Mouse (Mus musculus): ENCODE results near the gene Lrrc1.

Gene Lrrc1

GRCm38 (mm10) chr9:77502171-77502547, 42.5 kb downstream of the Lrrc1 start:
- DNase-seq (ENCODE audit: low spot score in 2 of 2), result no peak

- DNase-seq (ENCODE audit: low spot score in 2 of 2), result no peak
Measured at GRCm38 (mm10) chr9:77499084-77499483, 45.6 kb downstream of the Lrrc1 start.

- DNase-seq (ENCODE audit: low spot score in 2 of 2), result no peak
Measured at GRCm38 (mm10) chr9:77498406-77498805, 46.3 kb downstream of the Lrrc1 start.

- no peak for DNase-seq (ENCODE audit: low spot score in 2 of 2)
Measured at GRCm38 (mm10) chr9:77497173-77497572, 47.5 kb downstream of the Lrrc1 start.

- no peak for DNase-seq (ENCODE audit: low spot score in 2 of 2)
Measured at GRCm38 (mm10) chr9:77496540-77497062, 48.1 kb downstream of the Lrrc1 start.

- no peak for DNase-seq (ENCODE audit: low spot score in 2 of 2)
Measured at GRCm38 (mm10) chr9:77494307-77494706, 50.4 kb downstream of the Lrrc1 start.

- no peak for DNase-seq (ENCODE audit: low spot score in 2 of 2)
Measured at GRCm38 (mm10) chr9:77488611-77489010, 56.1 kb downstream of the Lrrc1 start.

GRCm38 (mm10) chr9:77487427-77487826, 57.2 kb downstream of the Lrrc1 start:
- DNase-seq (ENCODE audit: low spot score in 2 of 2), result no peak

GRCm38 (mm10) chr9:77485915-77486314, 58.8 kb downstream of the Lrrc1 start:
- no peak for DNase-seq (ENCODE audit: low spot score in 2 of 2)

- DNase-seq (ENCODE audit: low spot score in 2 of 2), result no peak
Measured at GRCm38 (mm10) chr9:77484751-77485150, 59.9 kb downstream of the Lrrc1 start.

- no peak for DNase-seq (ENCODE audit: low spot score in 2 of 2)
Measured at GRCm38 (mm10) chr9:77483559-77483958, 61.1 kb downstream of the Lrrc1 start.

- DNase-seq (ENCODE audit: low spot score in 2 of 2), result no peak
Measured at GRCm38 (mm10) chr9:77482281-77482680, 62.4 kb downstream of the Lrrc1 start.

- no peak for DNase-seq (ENCODE audit: low spot score in 2 of 2)
Measured at GRCm38 (mm10) chr9:77481380-77481779, 63.3 kb downstream of the Lrrc1 start.

- no peak for DNase-seq (ENCODE audit: low spot score in 2 of 2)
Measured at GRCm38 (mm10) chr9:77480574-77481319, 63.9 kb downstream of the Lrrc1 start.

GRCm38 (mm10) chr9:77480001-77480400, 64.7 kb downstream of the Lrrc1 start:
- DNase-seq (ENCODE audit: low spot score in 2 of 2), result no peak

- no peak for DNase-seq (ENCODE audit: low spot score in 2 of 2)
Measured at GRCm38 (mm10) chr9:77478166-77478920, 66.3 kb downstream of the Lrrc1 start.

GRCm38 (mm10) chr9:77474535-77474934, 70.1 kb downstream of the Lrrc1 start:
- DNase-seq (ENCODE audit: low spot score in 2 of 2), result no peak

- no peak for DNase-seq (ENCODE audit: low spot score in 2 of 2)
Measured at GRCm38 (mm10) chr9:77472557-77472956, 72.1 kb downstream of the Lrrc1 start.

GRCm38 (mm10) chr9:77471646-77472220, 72.9 kb downstream of the Lrrc1 start:
- DNase-seq (ENCODE audit: low spot score in 2 of 2), result no peak

- no peak for DNase-seq (ENCODE audit: low spot score in 2 of 2)
Measured at GRCm38 (mm10) chr9:77469791-77470607, 74.7 kb downstream of the Lrrc1 start.

- DNase-seq (ENCODE audit: low spot score in 2 of 2), result no peak
Measured at GRCm38 (mm10) chr9:77466926-77467325, 77.7 kb downstream of the Lrrc1 start.

GRCm38 (mm10) chr9:77465401-77465800, 79.3 kb downstream of the Lrrc1 start:
- DNase-seq (ENCODE audit: low spot score in 2 of 2), result no peak
